Mouse (Mus musculus) midbrain, embryonic 16.5 days (tissue): ENCODE results near the gene Rab40b. TPM values are rescaled to one million over a fixed set of nuclear protein-coding genes. Genes with fewer than 3 reads are reported as not detected.

ENCODE experiments used
- ATAC-seq: fragments of 200-750 bp; cut with Nextera tagmentation; 2 replicates; pipeline ENCODE4 v1.8.0; 2017; ENCODE audit warnings: moderate TSS enrichment
- H3K27ac ChIP-seq: fragments of 300-500 bp; sonication (generic); 2 replicates; pipeline ENCODE4 v1.5.1; 2014; ENCODE audit warnings: mild to moderate bottlenecking, low read length, mixed read lengths
- H3K27me3 ChIP-seq: fragments of 300-500 bp; sonication (generic); 2 replicates; pipeline ENCODE4 v1.6.1; 2014; ENCODE audit warnings: low read depth, low read length, mixed read lengths; ENCODE audit not compliant: control insufficient read depth, insufficient read depth
- H3K36me3 ChIP-seq: fragments of 300-500 bp; sonication (generic); 2 replicates; pipeline ENCODE4 v1.6.1; 2014; ENCODE audit warnings: mild to moderate bottlenecking, low read length, moderate library complexity, mixed read lengths; ENCODE audit not compliant: control insufficient read depth, insufficient read depth
- H3K4me1 ChIP-seq: fragments of 300-500 bp; sonication (generic); 2 replicates; pipeline ENCODE4 v1.6.1; 2014; ENCODE audit warnings: mild to moderate bottlenecking, low read length, mixed read lengths; ENCODE audit not compliant: control insufficient read depth, insufficient read depth
- H3K4me2 ChIP-seq: fragments of 300-500 bp; sonication (generic); 2 replicates; pipeline ENCODE4 v1.6.1; 2014; ENCODE audit warnings: mild to moderate bottlenecking, low read length, mixed read lengths
- H3K4me3 ChIP-seq: fragments of 300-500 bp; sonication (generic); 2 replicates; pipeline ENCODE4 v1.5.1; 2014; ENCODE audit warnings: low read depth, mild to moderate bottlenecking, low read length, moderate library complexity, mixed read lengths
- H3K9ac ChIP-seq: fragments of 300-500 bp; sonication (generic); 2 replicates; pipeline ENCODE4 v1.6.1; 2014; ENCODE audit warnings: low read depth, low read length, mixed read lengths
- H3K9me3 ChIP-seq: fragments of 300-500 bp; sonication (generic); replicated peaks from 2 replicates; pipeline ENCODE4 v1.6.1; 2014; ENCODE audit warnings: mild to moderate bottlenecking, low read length, mixed read lengths; ENCODE audit not compliant: control insufficient read depth, poor library complexity, severe bottlenecking
- WGBS: fragments of 180-500 bp; shearing (Covaris S2); extraction: QIAGEN DNeasy Blood & Tissue Kit; methylation state at CpG from one replicate; pipeline ENCODE4 v1.1.7; 2014; 5-methylcytosine and 5-hydroxymethylcytosine counted together
- polyA plus RNA-seq: library from polyadenylated mRNA; unstranded; fragments of >200 nt; fragmentation: Nextera tagmentation; extraction: Ambion mirVana; gene quantifications from 2 replicates; pipeline ENCODE4 v1.2.1, GENCODE M21; 2015

Gene Rab40b
- polyA plus RNA-seq, 1 experiment from 2014 or later = 17.6 TPM

DNA sequence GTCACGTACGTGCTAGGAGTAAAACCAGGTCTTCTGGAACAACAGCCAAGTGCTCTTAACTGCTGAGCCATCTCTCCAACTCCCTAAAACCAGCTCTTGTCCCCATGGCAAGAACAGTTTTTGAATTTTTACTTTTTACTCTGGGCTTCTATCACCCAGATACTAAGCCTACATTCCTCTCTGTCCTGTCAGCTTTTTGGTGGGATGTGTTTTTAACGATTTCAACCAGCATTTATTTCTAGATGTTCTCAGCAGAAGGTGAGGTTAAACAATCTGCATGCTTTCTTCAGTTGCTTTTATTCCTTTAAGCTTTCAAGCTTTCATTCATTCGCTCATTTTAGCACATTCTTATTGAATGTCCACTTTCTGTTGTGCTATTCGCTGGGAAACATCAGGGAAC, 29.9 kb upstream of the Rab40b start:
- WGBS = 90% methylated on average over 5 of the region's 5 CpGs
- Histone ChIP-seq H3K27me3 (no peaks in the 10 kb centered on the region), H3K9me3 (no peaks in the 10 kb centered on the region), H3K27ac (no peak overlapping the region), H3K36me3 (no peaks in the 10 kb centered on the region), H3K4me1 (peaks cover 12% of the 10 kb centered on the region), H3K4me2 (no peak overlapping the region), H3K9ac (no peak overlapping the region), H3K4me3 (no peak overlapping the region)
- no peak for ATAC-seq

- no peaks in the 10 kb centered on the region for H3K9me3 ChIP-seq
- no peaks in the 10 kb centered on the region for H3K36me3 ChIP-seq
- H3K27ac ChIP-seq = no peak overlapping the region
- peaks cover under 1% of the 10 kb centered on the region; the same call in 1 of the 2 replicates for H3K4me1 ChIP-seq
- ATAC-seq = no peak
- 76% methylated on average over 5 of the region's 5 CpGs for WGBS
- no peak overlapping the region for H3K4me2 ChIP-seq
- H3K27me3 ChIP-seq = no peaks in the 10 kb centered on the region
- H3K9ac ChIP-seq = no peak overlapping the region
- H3K4me3 ChIP-seq = no peak overlapping the region
Measured at GRCm38 (mm10) chr11:121415351-121415750, 27.3 kb upstream of the Rab40b start.

DNA sequence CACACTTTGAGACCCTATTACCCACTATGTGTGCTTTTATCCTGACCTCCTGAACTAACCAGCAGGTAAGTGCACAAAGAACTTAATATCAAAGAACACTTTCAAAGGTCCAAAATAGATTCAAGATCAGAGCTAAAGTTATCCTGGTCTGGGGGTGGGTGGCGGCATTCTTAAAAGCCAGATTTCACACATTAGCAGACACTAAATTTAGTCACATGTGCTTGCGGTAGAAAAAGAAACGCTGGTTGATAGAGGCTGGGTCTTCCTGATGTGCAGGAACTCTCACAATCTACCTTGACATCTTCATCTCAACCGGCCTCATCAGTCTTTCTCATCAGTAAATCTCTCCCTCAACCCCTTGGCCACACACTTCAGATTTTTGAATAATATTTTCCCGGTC, 26.7 kb upstream of the Rab40b start:
- Histone ChIP-seq H3K36me3 (no peaks in the 10 kb centered on the region), H3K9ac (no peak overlapping the region), H3K9me3 (no peaks in the 10 kb centered on the region), H3K4me3 (no peak overlapping the region), H3K4me1 (no peaks in the 10 kb centered on the region), H3K27me3 (no peaks in the 10 kb centered on the region), H3K4me2 (no peak overlapping the region), H3K27ac (no peak overlapping the region)
- no peak for ATAC-seq
- WGBS = 85% methylated on average over 5 of the region's 5 CpGs

DNA sequence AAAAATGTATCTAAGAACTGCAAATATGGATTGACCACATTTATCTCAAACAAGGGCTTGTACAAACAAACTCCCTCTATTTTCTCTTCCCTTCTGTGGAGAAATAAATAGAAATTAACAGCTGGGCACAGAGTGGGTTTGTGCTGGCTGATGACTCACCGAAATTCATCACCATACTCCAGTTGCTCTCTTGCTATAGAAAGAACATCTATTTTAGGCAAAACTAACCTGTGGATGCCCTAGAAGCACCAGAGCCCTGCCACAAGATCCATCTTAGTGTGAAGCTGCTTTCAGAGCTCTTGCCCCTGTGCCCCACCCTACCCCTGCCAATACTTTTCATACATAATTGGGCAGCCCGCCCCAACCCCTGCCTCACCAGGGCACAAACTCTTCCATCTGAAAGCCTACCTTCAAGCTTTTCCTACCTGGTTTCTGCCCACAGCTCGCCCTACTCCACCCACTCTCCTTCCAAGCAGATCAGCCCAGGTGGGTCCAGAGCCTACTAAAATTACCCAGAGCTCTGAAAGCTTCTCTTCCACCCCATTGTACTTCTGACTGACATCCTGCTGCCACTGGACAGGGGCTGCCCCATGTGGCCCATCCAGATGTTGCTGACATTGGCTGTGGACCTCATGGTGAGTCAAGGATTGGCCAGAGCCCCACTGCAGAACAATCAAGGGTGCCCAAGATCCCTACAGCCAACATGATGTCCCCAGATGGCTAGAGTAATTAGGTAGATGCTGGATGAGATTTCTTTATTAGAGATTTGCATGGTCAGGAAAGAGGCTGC, 19.5 kb upstream of the Rab40b start:
- no peak for ATAC-seq
- Histone ChIP-seq H3K9ac (no peak overlapping the region), H3K9me3 (no peaks in the 10 kb centered on the region), H3K4me1 (no peaks in the 10 kb centered on the region), H3K27ac (no peak overlapping the region), H3K4me3 (no peak overlapping the region), H3K36me3 (no peaks in the 10 kb centered on the region), H3K27me3 (no peaks in the 10 kb centered on the region), H3K4me2 (no peak overlapping the region)
- WGBS = 71% methylated on average over 3 of the region's 3 CpGs

DNA sequence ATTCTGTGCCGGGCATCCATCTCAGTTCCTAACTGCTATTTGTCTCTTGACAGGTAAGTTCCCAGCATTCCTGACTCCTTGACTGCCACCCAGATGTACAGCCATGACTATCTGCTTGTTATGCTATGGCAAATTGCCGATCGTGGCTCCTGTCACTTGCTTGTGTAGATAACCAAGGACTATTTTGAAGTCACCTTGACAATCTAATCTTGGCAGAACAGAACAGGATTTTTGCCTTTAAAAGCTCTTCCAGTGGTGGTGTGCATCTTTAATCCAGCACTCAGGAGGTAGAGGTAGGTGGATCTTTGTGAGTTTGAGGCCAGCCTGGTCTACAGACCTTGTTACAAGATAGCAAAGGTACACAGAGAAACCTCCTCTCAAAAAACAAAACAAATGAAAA, 4.4 kb upstream of the Rab40b start:
- Histone ChIP-seq H3K27me3 (no peaks in the 10 kb centered on the region), H3K27ac (no peak overlapping the region), H3K4me1 (peaks cover 5% of the 10 kb centered on the region), H3K4me3 (no peak overlapping the region), H3K9me3 (no peaks in the 10 kb centered on the region), H3K36me3 (no peaks in the 10 kb centered on the region), H3K4me2 (no peak overlapping the region), H3K9ac (no peak overlapping the region)
- WGBS = 89% methylated on average over 3 of the region's 3 CpGs
- no peak for ATAC-seq

DNA sequence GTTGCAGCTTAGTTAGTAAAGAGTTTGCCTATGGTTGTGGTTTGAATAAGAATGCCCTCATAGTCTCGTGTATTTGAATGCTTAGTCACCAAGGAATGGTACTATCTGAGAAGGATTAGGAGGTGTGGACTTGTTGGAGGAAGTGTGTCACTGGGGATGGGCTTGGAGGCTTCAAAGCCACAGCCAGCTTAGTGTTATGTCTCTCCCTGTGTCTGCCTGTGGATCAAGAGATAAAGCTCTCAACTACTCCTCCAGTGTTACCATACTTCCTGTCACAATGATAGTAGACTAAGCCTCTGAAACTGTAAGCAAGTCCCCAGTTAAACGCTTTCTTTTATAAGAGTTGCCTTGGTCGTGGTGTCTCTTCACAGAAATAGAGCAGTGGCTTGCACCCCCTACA, 2.7 kb upstream of the Rab40b start:
- no peaks in the 10 kb centered on the region for H3K36me3 ChIP-seq
- H3K27me3 ChIP-seq = no peaks in the 10 kb centered on the region; the same call in 1 of the 2 replicates
- ATAC-seq = no peak
- no peak overlapping the region for H3K9ac ChIP-seq
- no peak overlapping the region for H3K4me3 ChIP-seq
- H3K27ac ChIP-seq = no peak overlapping the region
- H3K4me2 ChIP-seq = no peak overlapping the region
- H3K4me1 ChIP-seq = peaks cover 15% of the 10 kb centered on the region
- H3K9me3 ChIP-seq = no peaks in the 10 kb centered on the region
- WGBS = 68% methylated on average over 3 of the region's 3 CpGs

DNA sequence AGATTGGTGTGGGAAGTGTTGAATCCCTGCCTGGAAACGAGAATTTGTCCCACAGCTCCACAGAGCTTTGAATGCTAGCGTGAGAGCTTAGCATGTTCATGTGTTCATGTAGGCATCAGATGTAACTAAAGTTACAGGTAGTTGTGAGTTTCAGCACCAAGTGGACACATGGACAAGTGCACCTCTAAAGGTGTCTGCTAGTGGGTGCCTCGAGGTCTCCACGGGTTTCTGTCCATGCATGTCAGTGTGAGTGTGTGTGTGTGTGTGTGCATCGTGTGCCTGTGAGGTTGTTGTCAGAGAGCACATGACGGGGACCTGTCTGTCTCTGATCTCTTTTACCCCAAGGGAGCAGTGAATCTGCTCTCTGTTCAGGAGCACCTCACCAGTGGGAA, 499 bp upstream of the Rab40b start:
- 10% methylated on average over 6 of the region's 6 CpGs for WGBS
- H3K4me2 ChIP-seq = peak overlapping the region; percentile 89
- no peaks in the 10 kb centered on the region for H3K36me3 ChIP-seq
- H3K27me3 ChIP-seq = no peaks in the 10 kb centered on the region; the same call in 1 of the 2 replicates
- peak; percentile 52 for ATAC-seq
- H3K9me3 ChIP-seq = no peaks in the 10 kb centered on the region
- peaks cover 15% of the 10 kb centered on the region for H3K4me1 ChIP-seq
- peak overlapping the region; percentile 72 for H3K4me3 ChIP-seq
- 0 out of 2 replicates have a peak overlapping the region, but pooled peaks have one; percentile 10 for H3K27ac ChIP-seq
- H3K9ac ChIP-seq = no peak overlapping the region

DNA sequence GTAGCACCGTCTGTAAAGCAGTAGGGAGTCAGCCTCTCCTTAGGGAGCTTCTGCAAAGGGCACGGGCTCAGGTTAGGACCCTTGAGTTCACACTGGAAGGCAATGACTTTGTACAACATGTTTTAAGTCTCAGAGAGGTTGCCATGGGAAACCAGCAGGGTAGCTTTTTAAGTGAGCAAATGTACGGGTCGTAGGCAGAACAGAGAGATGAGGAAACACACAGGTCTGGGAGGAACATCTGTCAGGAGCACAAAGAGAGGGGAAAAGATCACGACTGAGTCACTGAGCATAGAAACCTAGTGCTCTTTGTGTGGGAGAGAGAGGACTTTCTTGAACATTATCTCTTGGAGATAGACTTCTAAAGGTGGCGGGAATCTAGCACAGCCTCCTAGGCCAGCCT, 7.8 kb downstream of the Rab40b start:
- Histone ChIP-seq H3K9me3 (no peaks in the 10 kb centered on the region), H3K4me3 (no peak overlapping the region), H3K4me1 (no peaks in the 10 kb centered on the region), H3K27ac (no peak overlapping the region), H3K27me3 (no peaks in the 10 kb centered on the region), H3K9ac (no peak overlapping the region), H3K4me2 (no peak overlapping the region), H3K36me3 (no peaks in the 10 kb centered on the region)
- 20% methylated on average over 6 of the region's 6 CpGs for WGBS
- ATAC-seq = no peak

- no peak overlapping the region for H3K4me3 ChIP-seq
- H3K27me3 ChIP-seq = no peaks in the 10 kb centered on the region
- no peaks in the 10 kb centered on the region for H3K4me1 ChIP-seq
- no peaks in the 10 kb centered on the region for H3K9me3 ChIP-seq
- H3K9ac ChIP-seq = no peak overlapping the region
- no peaks in the 10 kb centered on the region for H3K36me3 ChIP-seq
- no peak for ATAC-seq
- no peak overlapping the region for H3K4me2 ChIP-seq
- no peak overlapping the region for H3K27ac ChIP-seq
Measured at GRCm38 (mm10) chr11:121378644-121379043, 9.4 kb downstream of the Rab40b start.
